Mouse (Mus musculus): ENCODE measurements at regions not wholly inside any gene's neighbourhood (a gene's known extent, or its start where the extent isn't known, plus 50 kb on each side); places are given as distances from the start of the nearest gene placed in this dataset.

- in situ Hi-C loops (cut with MboI; ENCODE audit: low sequenced_read_pairs in 2 of 2, unreplicated experiment in 2 of 2) = no loop called here
- Histone ChIP-seq H3K9me3 (ENCODE audit: control insufficient read depth, insufficient read depth, low read depth, low read length) (no peaks in the 10 kb centered on the region), H3K36me3 (ENCODE audit: control insufficient read depth, insufficient read depth, low read length, poor library complexity, severe bottlenecking) (no peaks in the 10 kb centered on the region), H3K4me1 (ENCODE audit: control insufficient read depth in 2 of 2, insufficient read depth in 2 of 2, low read length in 2 of 2, poor library complexity in 1 of 2) (no peaks in the 10 kb centered on the region), H3K27ac (ENCODE audit: insufficient read depth, low read depth, low read length, poor library complexity, severe bottlenecking) (no peak overlapping the region), H3K4me3 (ENCODE audit: insufficient read depth in 1 of 2, low read depth in 1 of 2, low read length in 2 of 2, poor library complexity in 1 of 2, severe bottlenecking in 1 of 2) (no peak overlapping the region), H3K9ac (ENCODE audit: insufficient read depth, low read depth, low read length, poor library complexity, severe bottlenecking) (no peak overlapping the region)
- DNase-seq (ENCODE audit: low read depth, low spot score) = no peak
- TF ChIP-seq ZNF384 (IDR thresholded peaks at IDR 0.05; ENCODE audit: low read depth, low read length) = no peak
- no peak for TF ChIP-seq MAFK (IDR thresholded peaks at IDR 0.05; ENCODE audit: insufficient read depth, low read depth, low read length)
- no peak for TF ChIP-seq ZC3H11A (IDR thresholded peaks at IDR 0.05; ENCODE audit: borderline replicate concordance, low read depth, low read length)
- TF ChIP-seq HCFC1 (IDR thresholded peaks at IDR 0.05; ENCODE audit: borderline replicate concordance, insufficient read depth, low read length) = no peak
- no peak for TF ChIP-seq CHD2 (IDR thresholded peaks at IDR 0.05; ENCODE audit: low read depth, low read length)
Observed at GRCm38 (mm10) chr13:115413721-115414531, 312.2 kb upstream of the Itga1 start.

GRCm38 (mm10) chr13:115405916-115406315 lies 304.2 kb upstream of the Itga1 start:
- Histone ChIP-seq H3K27ac (ENCODE audit: insufficient read depth, low read depth, low read length, poor library complexity, severe bottlenecking) (no peak overlapping the region), H3K4me3 (ENCODE audit: insufficient read depth in 1 of 2, low read depth in 1 of 2, low read length in 2 of 2, poor library complexity in 1 of 2, severe bottlenecking in 1 of 2) (no peak overlapping the region), H3K9me3 (ENCODE audit: control insufficient read depth, insufficient read depth, low read depth, low read length) (no peaks in the 10 kb centered on the region), H3K36me3 (ENCODE audit: control insufficient read depth, insufficient read depth, low read length, poor library complexity, severe bottlenecking) (no peaks in the 10 kb centered on the region), H3K4me1 (ENCODE audit: control insufficient read depth in 2 of 2, insufficient read depth in 2 of 2, low read length in 2 of 2, poor library complexity in 1 of 2) (no peaks in the 10 kb centered on the region), H3K9ac (ENCODE audit: insufficient read depth, low read depth, low read length, poor library complexity, severe bottlenecking) (no peak overlapping the region)
- DNase-seq (ENCODE audit: low read depth, low spot score) = no peak
- in situ Hi-C loops (cut with MboI; ENCODE audit: low sequenced_read_pairs in 2 of 2, unreplicated experiment in 2 of 2) = no loop called here
- TF ChIP-seq CHD2 (IDR thresholded peaks at IDR 0.05; ENCODE audit: low read depth, low read length) = no peak
- TF ChIP-seq ZNF384 (IDR thresholded peaks at IDR 0.05; ENCODE audit: low read depth, low read length) = no peak
- no peak for TF ChIP-seq HCFC1 (IDR thresholded peaks at IDR 0.05; ENCODE audit: borderline replicate concordance, insufficient read depth, low read length)
- TF ChIP-seq MAFK (IDR thresholded peaks at IDR 0.05; ENCODE audit: insufficient read depth, low read depth, low read length) = no peak
- TF ChIP-seq ZC3H11A (IDR thresholded peaks at IDR 0.05; ENCODE audit: borderline replicate concordance, low read depth, low read length) = no peak

- Histone ChIP-seq H3K36me3 (ENCODE audit: control insufficient read depth, insufficient read depth, low read length, poor library complexity, severe bottlenecking) (no peaks in the 10 kb centered on the region), H3K4me3 (ENCODE audit: insufficient read depth in 1 of 2, low read depth in 1 of 2, low read length in 2 of 2, poor library complexity in 1 of 2, severe bottlenecking in 1 of 2) (no peak overlapping the region), H3K27ac (ENCODE audit: insufficient read depth, low read depth, low read length, poor library complexity, severe bottlenecking) (no peak overlapping the region), H3K9me3 (ENCODE audit: control insufficient read depth, insufficient read depth, low read depth, low read length) (no peaks in the 10 kb centered on the region), H3K9ac (ENCODE audit: insufficient read depth, low read depth, low read length, poor library complexity, severe bottlenecking) (no peak overlapping the region), H3K4me1 (ENCODE audit: control insufficient read depth in 2 of 2, insufficient read depth in 2 of 2, low read length in 2 of 2, poor library complexity in 1 of 2) (no peaks in the 10 kb centered on the region)
- TF ChIP-seq CHD2 (IDR thresholded peaks at IDR 0.05; ENCODE audit: low read depth, low read length) = no peak
- TF ChIP-seq HCFC1 (IDR thresholded peaks at IDR 0.05; ENCODE audit: borderline replicate concordance, insufficient read depth, low read length) = no peak
- TF ChIP-seq MAFK (IDR thresholded peaks at IDR 0.05; ENCODE audit: insufficient read depth, low read depth, low read length) = no peak
- TF ChIP-seq ZC3H11A (IDR thresholded peaks at IDR 0.05; ENCODE audit: borderline replicate concordance, low read depth, low read length) = no peak
- TF ChIP-seq ZNF384 (IDR thresholded peaks at IDR 0.05; ENCODE audit: low read depth, low read length) = no peak
- in situ Hi-C loops (cut with MboI; ENCODE audit: low sequenced_read_pairs in 2 of 2, unreplicated experiment in 2 of 2) = no loop called here
- no peak for DNase-seq (ENCODE audit: low read depth, low spot score)
Observed at GRCm38 (mm10) chr13:115400706-115401215, 299.0 kb upstream of the Itga1 start.

GRCm38 (mm10) chr13:115379682-115380081 lies 277.9 kb upstream of the Itga1 start:
- TF ChIP-seq MAFK (IDR thresholded peaks at IDR 0.05; ENCODE audit: insufficient read depth, low read depth, low read length) (no peak), CHD2 (IDR thresholded peaks at IDR 0.05; ENCODE audit: low read depth, low read length) (no peak), ZC3H11A (IDR thresholded peaks at IDR 0.05; ENCODE audit: borderline replicate concordance, low read depth, low read length) (no peak), ZNF384 (IDR thresholded peaks at IDR 0.05; ENCODE audit: low read depth, low read length) (no peak), HCFC1 (IDR thresholded peaks at IDR 0.05; ENCODE audit: borderline replicate concordance, insufficient read depth, low read length) (no peak)
- Histone ChIP-seq H3K4me1 (ENCODE audit: control insufficient read depth in 2 of 2, insufficient read depth in 2 of 2, low read length in 2 of 2, poor library complexity in 1 of 2) (no peaks in the 10 kb centered on the region), H3K4me3 (ENCODE audit: insufficient read depth in 1 of 2, low read depth in 1 of 2, low read length in 2 of 2, poor library complexity in 1 of 2, severe bottlenecking in 1 of 2) (no peak overlapping the region), H3K9ac (ENCODE audit: insufficient read depth, low read depth, low read length, poor library complexity, severe bottlenecking) (no peak overlapping the region), H3K36me3 (ENCODE audit: control insufficient read depth, insufficient read depth, low read length, poor library complexity, severe bottlenecking) (no peaks in the 10 kb centered on the region), H3K9me3 (ENCODE audit: control insufficient read depth, insufficient read depth, low read depth, low read length) (no peaks in the 10 kb centered on the region), H3K27ac (ENCODE audit: insufficient read depth, low read depth, low read length, poor library complexity, severe bottlenecking) (no peak overlapping the region)
- DNase-seq (ENCODE audit: low read depth, low spot score) = no peak
- in situ Hi-C loops (cut with MboI; ENCODE audit: low sequenced_read_pairs in 2 of 2, unreplicated experiment in 2 of 2) = no loop called here
